Mouse (Mus musculus) cerebellum, adult 9-11 months (tissue): Measurements from ENCODE around the gene Olfr353.

Source experiments
- DNase-seq: peaks from one replicate; pipeline ENCODE4 v3.0.0; 2022

Gene Olfr353

DNA sequence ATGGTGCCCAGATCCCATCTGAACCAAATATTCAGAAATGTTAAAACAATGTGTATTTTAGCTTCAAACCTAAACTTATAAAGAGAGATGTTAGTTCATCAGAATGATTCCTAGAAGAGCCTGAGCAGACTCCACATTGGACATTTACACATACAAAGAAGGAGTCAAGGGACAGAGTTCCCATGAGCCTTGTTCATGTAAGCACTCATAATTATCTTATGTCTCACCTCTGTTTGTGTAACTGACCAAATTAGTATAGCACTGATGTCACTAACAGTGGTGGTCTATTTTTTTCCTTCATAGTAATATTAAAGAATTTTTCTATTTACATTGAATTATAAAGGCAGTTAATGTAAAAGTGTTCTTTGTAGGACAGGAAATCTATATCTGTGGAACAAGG lies at the start of gene Olfr353:
Gene Olfr353, minus strand, starts transcription at position 101 of the 400 bp plus-strand sequence.
- DNase-seq: no peak

DNA sequence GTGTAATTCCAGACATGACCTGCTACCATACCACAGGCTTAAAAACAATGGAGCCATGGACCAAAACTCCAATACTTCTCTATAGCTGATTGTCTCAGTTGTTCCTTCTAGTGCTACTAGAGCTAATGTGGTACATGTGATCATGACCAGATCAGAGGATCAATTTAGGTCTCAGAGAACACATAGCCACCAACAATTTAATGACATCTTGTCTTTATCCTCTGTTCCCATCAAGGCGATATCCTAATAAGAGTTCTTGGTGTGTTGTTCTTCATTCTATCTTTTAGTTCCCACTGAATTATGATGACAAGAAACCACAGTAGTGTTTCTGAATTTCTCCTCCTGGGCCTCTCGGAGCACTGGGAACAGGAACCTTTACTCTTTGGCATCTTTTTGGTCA lies 44.1 kb upstream of the Olfr353 start, which contains the start of gene Olfr356:
Gene Olfr356, plus strand, starts transcription at position 301 of the 400 bp plus-strand sequence.
- DNase-seq: no peak

DNA sequence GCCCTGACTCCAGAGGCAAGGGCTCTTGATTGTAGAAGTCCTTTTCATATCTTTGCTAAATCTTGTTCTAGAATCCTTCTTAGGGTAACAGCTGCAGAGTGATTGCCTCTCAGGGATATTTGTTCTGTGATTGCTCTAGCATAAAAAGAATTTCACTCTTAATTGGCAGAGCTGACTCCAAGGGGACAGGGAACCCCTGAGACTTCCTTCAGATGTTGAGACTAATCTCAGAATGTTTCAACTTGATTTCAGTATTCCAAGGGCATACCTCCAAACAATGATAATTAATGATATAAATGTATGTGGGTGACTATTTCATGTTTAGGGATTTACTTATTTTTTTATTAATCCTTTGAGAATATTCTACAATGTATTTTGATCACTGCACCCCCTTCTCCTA lies 36.1 kb upstream of the Olfr353 start, which contains the start of gene Olfr355:
Gene Olfr355, minus strand, starts transcription at position 101 of the 400 bp plus-strand sequence.
- no peak for DNase-seq

DNA sequence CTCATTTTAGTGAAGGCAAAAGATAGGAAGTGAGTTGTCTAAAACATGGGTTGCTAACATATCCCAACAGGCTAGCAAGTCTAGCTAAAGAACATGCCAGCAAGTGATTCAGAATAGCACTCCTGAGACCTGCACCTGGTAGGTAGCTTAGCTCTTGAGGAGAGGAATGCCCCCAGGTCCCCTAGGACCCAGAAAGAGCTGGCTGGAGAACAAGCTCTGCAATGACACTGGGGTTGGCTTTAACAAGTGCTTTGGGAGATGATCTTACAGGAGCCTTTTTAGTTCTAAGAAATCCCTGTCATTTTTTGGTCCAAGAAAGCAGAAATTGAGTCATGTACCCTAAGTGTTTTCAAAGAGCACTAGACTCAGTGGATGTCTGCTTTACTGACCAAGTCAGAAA lies 12.6 kb upstream of the Olfr353 start, which contains the start of gene Olfr354:
Gene Olfr354, plus strand, starts transcription at position 301 of the 400 bp plus-strand sequence.
- no peak for DNase-seq

DNA sequence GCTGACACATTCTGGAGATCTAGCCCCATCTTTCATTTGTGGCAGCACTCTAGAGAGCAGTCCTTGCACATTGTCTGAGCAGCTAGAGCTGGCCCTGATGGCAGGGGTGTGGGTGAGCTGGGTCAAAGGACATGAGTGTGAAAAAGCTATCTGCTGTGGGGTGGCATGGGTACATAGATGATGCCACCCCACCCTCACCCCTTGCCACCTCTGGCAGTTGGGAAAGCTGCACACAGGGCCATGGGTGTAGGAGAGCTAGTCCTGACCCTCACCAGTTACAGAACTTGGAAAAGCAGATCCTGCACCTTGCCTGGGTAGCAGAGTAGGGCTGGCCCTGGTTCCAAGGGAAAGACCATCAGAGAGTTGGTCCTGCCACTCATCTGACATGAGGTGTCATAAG lies 4.4 kb upstream of the Olfr353 start:
- DNase-seq: no peak

DNA sequence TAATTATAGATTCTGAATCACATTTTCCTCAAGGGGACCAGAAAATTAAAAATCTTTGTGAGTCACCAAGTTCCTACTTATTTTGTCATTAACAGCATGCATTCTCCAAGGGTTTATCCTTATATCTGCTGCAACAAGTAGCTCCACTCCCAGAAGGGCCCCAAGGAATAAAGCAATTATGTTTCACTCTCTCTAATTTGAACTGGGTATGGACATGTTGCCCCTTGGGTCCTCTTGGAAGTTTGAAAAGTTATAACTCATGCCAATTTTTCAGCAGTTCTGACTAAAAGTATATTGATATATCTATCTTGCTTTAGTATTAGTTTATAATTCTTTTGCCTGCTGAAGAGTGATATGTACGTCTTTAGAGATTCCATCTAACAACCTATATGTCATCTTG lies 24.6 kb downstream of the Olfr353 start, which contains the start of gene Olfr352:
Gene Olfr352, plus strand, starts transcription at position 301 of the 400 bp plus-strand sequence.
- no peak for DNase-seq

DNA sequence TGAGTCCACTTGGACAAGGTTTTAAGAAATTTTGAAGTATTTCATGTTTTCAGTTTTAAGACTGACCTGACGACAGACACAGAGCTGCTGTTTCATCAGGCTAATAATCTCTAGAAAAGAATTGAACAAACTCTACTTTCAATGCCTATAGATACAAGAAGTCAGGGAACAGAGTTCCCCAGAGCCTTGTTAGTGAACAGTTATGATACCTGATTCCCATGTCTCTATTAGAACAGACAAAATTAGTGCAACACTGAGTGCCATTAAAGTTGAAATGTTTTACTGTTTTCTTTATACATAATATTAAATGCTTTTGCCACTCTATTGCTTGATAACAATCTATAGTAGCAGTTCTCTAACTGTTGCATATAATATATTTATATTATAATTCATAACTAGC lies 30.2 kb downstream of the Olfr353 start, which contains the start of gene Olfr351:
Gene Olfr351, minus strand, starts transcription at position 101 of the 400 bp plus-strand sequence.
- no peak for DNase-seq

DNA sequence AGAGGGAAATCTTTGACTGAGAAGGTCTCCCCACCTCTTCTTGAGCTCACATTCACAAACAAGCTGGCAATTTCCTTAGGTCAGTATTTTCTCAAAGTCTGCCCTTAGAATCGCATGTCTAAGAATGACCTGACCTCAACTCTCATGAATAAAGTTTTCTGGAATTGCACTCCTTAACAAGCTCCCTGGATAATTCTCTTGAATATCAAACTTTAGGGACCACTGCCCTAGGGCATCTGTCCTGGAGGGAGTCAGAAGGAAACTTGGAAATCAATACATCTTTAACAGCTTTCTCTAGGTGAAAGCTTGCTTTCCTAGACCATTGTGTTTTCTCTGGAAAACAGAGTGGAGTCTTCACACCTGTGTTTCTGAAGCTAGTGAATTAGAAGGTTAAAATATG lies 46.7 kb downstream of the Olfr353 start, which contains the start of gene Olfr350:
Gene Olfr350, plus strand, starts transcription at position 301 of the 400 bp plus-strand sequence.
- no peak for DNase-seq
